Mouse (Mus musculus) adipose tissue, adult 10 weeks (tissue): ENCODE measurements around the gene Hsph1. TPM values are rescaled to one million over a fixed set of nuclear protein-coding genes. Genes with fewer than 3 reads are reported as not detected.

Source experiments
- polyA plus RNA-seq: library from polyadenylated mRNA; stranded (reverse); fragments of 350-450 nt; fragmentation: Illumina TruSeq; extraction: RNeasy Lipid Tissue Mini Kit (QIAGEN cat#74804); gene quantifications from one replicate; pipeline ENCODE4 v1.2.3, GENCODE M21; 2014; ENCODE audit warnings: low read depth, low replicate concordance

The Hsph1 gene
- 25.0 TPM for polyA plus RNA-seq

DNA sequence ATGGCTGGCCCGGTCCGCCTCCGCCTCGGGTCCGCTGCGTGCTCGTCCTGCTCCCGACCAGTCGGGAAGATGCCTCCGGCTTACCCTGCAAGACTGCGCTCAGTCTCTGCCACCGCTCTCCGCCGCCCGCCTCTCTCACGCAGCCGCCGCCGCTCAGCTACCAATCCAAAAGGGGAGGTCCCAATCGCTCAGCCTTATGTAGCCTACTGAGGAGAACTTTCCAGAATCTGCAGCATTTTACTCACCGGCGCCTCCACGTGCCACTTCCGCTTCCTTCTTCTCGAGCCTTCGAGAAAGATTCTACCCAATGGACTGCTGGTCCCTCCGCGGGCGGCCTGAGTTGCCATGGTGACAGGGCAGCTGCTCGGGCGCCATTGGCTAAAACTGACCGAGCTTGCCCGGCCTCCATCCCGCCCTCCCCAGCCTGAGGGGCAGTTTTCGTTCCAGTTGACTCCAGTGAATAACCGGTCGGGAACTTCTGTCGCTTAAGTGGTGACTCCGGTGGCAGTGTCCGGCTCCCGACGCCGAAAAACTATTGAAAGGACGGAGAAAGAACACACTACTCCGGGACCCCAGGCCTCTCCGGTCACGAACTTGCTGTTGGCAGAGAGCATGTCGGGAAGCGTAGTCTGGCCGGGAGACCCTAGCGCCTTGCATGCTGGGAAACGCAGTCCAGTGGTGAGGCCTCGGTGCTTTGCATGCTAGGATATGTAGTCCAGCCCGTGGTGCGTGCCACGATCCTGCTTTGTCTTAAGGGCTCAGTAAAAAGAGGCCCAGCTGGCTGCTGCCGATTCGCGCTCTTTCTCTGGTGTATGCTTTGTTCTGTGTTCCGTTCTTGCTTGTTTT lies at the start of gene Hsph1:
Gene Hsph1 (minus strand): TSS at position 302 of the 846 bp plus-strand sequence.

GRCm38 (mm10) chr5:149678100-149678989 lies 42.2 kb upstream of the Hsph1 start, which contains the start of gene B3glct:
Gene B3glct, plus strand, starts transcription at chr5:149678230.

Other genes with a start within 250 kb of the Hsph1 start
- gene Medag, start 224.6 kb downstream of the Hsph1 start, polyA plus RNA-seq, result 20.1 TPM
- 2.2 TPM for gene Tex26, start 196.7 kb downstream of the Hsph1 start, polyA plus RNA-seq
- gene Wdr95, start 107.7 kb downstream of the Hsph1 start, polyA plus RNA-seq, result 2.4 TPM
- gene B3glct, start 41.9 kb upstream of the Hsph1 start, polyA plus RNA-seq, result 9.4 TPM